Mouse (Mus musculus) thymus, postnatal 0 days (tissue): ENCODE data around the gene Kank3. TPM values are rescaled to one million over a fixed set of nuclear protein-coding genes. Genes with fewer than 3 reads are reported as not detected.
"Not testable (repeated sequence)": the region's sequence is repeated elsewhere in the genome, so short reads cannot be mapped to it uniquely, and the experiment has no call there.

Experiments
- DNase-seq: peaks from one replicate; pipeline ENCODE4 v3.0.0-alpha.2; 2015; ENCODE audit warnings: low spot score
- polyA plus RNA-seq: library from polyadenylated mRNA; unstranded; fragments of >200 nt; fragmentation: Nextera tagmentation; extraction: Ambion mirVana; gene quantifications from 2 replicates; pipeline ENCODE4 v1.2.1, GENCODE M21; 2015

The Kank3 gene
- polyA plus RNA-seq, 1 experiment from 2014 or later = 22.0 TPM

DNA sequence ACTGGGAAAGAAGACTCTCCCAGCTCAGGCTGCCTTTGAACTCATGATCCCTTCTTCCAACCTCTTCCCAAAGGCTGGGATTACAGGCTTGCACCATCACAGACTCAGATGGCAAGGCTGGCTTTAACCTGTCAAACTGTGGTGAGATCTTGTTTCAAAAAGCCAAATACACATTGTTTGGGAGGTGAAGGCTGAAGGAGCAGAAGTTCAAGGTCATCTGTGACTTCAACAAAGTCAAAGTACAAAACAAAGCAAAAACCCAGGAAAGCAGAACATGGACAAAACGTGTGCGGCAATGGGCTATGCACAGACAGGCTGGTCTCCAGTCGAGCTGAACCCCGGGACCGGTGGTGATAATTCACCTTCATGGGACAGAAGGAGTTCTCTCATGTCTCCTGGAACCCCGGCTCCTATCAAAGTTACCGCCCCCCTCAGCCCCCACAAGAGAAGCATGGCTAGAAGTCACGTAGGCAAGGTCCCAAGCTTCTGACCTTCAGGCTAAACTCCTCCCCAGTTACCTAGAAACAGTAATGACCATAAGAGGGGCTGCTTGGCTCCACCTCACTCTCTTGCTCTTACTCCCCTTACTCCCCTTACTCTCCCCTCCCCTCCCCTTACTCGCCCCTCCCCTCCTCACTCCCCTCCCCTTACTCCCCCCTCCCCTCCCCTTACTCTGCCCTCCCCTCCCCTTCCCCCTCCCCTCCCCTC lies 3.0 kb upstream of the Kank3 start:
- no peak for DNase-seq

DNA sequence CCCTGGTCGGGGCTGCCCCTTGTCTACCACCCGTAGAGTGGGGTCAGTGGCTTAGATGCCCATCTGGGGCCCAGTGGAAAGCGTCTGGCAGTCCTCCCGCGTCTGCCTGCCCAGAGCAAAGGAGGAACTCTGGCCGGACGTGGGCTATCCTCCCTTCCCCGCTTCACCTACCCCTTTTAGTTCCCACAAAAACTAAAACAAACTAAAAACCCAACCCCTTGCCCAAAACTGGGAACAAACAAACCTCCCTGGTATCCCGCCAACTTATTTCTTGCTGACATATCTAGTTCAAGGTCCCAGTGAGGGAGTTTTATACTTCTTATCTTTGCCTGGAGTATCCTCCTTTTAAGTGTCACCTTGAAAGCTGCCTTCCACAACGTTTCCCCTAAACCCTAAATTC lies 2.1 kb upstream of the Kank3 start:
- DNase-seq = no peak

DNA sequence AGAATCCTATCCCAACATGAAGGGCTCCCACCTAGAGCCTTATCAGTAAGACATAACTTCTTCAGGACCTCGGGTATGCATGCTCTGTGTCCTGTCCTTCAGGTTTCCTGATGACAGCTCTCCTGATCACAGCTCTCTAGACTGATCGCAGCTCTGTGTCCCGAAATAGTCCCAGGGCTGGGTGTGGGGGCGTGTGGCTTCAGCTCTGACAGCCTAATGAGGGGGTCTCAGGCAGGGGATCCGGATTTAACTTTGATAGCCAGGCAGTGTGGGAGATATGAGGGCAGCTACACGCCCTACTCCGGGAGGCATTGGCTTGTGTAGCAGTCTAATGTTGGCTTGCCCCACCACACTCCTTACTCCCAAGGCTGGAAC lies 810 bp downstream of the Kank3 start:
- no peak for DNase-seq

DNA sequence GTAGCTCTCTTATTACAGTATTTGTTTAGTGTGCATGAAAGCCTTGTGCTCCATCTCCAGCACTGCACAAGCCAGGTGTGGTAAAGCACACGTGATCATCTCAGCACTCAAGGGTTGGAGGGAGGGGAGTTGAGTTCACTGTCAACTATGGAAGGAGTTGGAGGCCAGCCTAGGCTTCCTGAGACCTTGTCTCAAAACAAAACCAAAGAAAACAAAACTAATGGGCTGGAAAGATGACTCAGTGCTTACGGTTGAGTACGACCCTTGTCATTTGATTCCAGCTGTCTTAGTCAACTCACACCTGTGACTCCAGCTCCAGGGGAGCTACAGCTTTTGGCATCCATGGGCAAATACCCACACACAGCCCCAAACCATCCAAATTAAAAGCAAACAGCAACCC lies 2.2 kb downstream of the Kank3 start:
- no peak for DNase-seq

DNA sequence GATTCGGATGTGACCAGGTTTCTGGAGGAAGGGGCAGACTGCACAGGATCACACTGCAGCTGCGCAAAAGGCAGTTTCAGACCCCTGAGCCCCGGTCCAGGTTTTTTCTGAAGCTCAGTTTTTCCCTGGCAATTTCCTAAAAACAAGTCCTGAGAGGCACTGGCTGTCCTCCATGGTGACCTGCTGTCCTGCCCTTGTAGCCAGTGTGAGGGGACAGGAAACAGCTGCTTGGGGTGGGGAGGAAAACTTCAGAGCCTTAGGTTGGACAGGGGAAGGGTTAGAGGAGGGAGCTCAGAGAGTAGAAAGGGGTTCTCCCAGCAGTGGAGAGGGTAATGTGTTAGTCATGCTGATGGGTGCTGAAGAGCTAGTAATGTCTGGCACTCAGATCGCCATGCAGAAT lies 2.7 kb downstream of the Kank3 start:
- no peak for DNase-seq

DNA sequence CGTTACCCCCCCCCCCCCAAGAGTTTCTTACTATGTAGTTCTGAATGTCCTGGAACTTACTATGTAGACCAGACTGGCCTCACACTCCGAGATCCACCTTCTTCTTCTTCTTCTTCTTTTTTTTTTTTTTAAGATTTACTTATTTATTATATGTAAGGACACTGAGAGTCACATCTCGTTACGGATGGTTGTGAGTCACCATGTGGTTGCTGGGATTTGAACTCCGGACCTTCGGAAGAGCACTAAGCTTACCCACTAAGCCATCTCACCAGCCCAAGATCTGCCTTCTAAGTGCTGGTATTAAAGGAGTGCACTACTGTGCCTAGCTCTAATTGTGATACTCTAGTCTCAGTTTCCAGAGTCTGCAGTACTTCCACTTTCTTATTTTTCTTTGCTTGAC lies 5.1 kb downstream of the Kank3 start:
- no peak for DNase-seq

DNA sequence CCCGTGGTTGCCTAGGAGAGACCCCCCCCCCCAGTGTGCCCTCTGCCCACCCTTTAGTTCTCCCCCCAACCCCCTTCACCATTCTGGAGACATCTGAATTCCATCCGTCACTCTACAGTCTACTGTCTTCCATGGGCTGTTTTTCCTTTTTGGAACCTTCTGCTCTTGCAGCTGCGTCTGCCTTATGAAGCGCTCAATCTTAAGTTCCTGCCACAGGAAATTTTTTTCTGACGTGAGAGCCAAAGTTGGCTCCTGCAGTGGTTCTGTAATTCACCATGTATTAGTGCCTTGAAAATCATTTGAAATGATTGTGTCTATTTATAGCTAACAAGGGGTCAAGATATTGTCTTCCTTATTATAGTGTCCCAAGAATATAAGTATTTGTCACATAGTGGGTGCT lies 6.3 kb downstream of the Kank3 start:
- no peak for DNase-seq

DNA sequence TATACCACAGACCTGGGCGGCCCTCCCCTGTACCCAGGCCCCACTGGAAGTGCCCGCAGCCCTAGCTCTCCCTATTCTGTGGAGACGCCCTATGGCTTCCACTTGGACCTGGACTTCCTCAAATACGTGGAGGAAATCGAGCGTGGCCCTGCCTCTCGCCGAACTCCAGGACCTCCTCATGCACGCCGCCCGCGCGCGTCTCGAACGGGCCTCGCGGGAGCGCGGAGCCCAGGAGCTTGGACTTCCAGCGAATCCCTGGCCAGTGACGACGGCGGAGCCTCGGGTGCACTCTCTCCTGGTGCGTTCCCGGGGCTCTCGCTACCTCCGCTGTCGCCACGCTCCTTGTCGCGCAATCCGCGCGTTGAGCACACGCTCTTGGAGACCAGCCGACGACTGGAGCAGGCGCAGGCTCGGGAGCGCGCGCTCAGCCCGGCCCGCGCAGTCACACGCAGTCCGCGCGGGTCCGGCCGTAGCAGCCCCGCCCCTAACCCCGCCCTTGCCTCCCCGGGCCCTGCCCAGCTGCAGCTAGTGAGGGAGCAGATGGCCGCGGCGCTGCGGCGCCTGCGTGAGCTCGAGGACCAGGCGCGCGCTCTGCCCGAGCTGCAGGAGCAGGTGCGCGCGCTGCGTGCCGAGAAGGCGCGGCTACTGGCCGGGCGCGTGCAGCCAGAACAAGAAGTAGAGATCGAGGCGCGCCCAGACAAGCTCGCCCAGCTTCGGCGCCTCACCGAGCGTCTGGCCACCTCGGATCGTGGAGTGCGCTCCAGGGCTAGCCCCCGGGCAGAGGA lies 7.1 kb downstream of the Kank3 start:
- peak; percentile 91 for DNase-seq

DNA sequence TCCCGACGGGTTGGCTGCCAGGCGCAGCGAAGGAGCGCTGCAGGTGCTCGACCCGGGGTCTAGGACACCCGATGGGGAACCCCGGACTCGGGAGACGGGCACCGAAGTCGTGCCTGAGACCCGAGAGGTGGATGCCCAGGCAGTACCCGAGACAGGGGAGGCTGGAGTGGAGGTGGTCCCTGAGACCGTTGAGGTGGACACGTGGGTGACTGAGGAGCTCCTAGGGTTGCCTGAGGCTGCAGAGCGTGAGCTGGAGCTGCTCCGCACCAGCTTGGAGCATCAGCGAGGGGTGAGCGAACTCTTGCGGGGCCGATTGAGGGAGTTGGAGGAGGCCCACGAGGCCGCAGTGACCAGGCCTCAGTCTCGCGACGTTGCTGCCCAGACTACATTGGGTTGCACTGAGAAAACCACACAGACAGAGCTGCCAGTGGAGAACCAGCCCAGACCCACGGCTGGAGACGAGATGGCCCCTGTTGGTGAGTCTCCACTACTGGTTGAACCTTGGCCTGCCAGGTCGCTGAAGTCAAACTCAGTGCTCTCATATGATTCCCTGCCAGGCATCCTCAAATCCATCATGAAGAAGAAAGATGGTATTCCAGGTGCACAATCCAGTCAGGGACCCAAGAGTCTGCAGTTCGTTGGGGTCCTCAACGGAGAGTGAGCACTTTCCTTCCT lies 7.8 kb downstream of the Kank3 start:
- DNase-seq = no peak

DNA sequence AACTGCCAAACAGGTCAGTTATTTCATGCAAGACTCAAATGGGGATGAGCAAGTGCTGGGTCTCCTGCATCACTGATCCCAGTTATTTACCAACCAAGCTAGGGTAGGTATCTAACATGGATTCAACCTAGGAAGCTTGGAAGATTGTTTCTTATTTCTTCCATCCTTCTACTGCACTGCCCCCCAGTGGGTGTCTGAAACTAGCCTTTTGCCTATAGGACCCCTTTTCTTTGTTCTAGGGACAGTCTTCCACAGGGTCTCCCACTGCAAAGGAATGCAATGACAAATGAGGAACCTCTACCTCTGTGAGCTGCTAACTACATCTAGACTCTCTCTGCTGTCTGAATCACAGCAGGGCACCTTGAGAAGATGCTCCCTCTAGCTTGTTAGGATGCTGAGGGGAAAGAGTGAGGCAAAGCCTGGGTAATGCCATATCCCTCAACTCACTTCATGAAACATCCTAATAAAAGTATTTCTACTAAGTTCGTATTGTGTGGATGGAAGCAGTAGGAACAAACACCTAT lies 12.2 kb downstream of the Kank3 start:
- no peak for DNase-seq

DNA sequence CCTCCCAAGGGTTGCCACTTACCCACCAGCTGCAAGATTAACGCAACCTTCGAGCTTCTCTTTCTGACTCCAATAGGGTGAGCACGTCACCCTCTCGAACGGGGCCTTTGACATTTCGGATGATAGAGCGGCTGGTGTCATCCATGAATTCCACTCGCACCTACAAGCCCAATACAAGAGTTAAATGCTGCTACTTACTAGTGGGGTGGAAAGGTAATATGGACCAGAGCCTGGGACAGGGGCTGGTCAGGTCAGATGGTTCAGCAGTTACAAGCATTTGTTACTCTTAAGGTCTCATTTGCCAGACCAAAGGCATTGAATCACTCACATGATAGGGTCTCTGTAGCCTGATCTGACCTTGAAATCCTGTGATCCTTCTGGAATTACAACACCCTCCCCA lies 12.9 kb downstream of the Kank3 start:
- DNase-seq = not testable (repeated sequence)

DNA sequence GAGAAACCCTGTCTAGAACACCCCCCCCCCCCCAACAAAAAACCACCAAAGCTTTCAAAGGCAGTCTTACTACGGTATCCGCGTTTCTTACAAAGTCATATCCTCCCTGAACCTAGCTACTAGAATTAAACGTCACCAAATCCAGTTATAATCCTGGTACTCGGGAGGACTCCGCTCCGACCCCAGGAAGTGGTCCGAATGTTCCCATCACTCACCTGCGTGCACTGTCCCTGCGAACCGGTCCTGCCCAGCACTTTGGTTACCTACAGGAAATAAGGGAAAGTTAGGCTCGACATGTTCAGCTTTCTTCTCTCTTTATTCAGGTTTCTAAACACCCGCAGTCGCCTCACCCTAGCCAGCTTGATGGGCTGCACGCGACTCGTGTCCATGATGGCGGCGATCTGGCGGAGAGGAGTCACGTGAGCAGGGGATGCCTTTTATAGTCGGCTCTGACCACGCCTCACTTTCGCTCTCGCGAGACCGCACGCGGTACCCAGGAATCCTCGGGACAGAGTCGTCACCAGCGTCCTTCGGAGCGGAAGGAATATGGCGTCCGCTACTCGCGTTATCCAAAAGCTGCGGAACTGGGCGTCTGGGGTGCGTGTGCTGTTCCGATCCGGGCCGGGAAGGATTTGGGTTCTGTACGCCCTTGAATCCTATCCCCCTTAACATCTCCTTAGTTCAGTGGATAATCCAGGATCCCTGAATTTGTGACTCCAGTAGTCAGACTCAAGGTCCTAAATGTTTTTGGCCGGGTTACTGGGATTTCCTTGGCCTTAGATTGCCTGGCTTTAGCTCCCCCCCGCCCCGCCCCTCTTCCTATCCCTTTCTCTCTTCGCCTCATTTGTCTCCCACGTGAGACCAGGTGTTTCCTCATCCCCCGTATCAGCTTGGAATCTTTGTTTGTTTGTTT lies 14.0 kb downstream of the Kank3 start, which contains the start of the genes Rps28 and Ndufa7:
TSS of gene Rps28 (minus strand) at position 479 of the 913 bp plus-strand sequence.
TSS of gene Ndufa7 (plus strand) at position 489 of the 913 bp plus-strand sequence.
- peak; percentile 98 for DNase-seq

DNA sequence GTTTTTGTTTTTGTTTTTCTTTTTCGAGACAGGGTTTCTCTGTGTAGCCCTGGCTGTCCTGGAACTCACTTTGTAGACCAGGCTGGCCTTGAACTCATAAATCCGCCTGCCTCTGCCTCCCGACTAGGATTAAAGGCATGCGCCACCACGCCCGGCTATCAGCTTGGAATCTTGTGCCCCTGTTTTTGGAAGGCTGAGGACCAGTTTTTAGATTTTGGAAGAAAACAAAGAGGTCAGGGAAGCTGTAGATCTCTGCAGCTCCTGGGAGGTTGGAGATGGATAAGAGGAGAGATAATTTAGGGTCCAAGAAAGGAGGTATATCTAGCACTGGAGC lies 14.6 kb downstream of the Kank3 start:
- DNase-seq = not testable (repeated sequence)

DNA sequence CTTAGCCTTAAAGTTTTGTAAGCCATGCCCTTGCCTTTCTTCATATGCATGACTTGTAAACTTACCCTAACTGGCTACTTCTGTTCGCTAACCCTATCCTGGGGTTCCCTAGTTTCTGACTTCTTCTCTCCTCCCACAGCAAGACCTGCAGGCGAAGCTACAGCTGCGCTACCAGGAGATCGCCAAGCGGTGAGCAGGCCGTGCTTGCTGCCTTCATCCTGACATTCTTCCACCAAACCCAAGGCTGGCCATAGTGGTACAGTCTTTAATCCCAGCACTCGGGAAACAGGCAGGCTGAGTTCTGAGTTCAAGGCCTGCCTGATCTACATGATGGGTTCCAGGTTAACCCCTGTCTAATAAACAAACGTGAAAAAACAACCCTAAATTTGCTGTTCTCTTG lies 15.1 kb downstream of the Kank3 start:
- no peak for DNase-seq

DNA sequence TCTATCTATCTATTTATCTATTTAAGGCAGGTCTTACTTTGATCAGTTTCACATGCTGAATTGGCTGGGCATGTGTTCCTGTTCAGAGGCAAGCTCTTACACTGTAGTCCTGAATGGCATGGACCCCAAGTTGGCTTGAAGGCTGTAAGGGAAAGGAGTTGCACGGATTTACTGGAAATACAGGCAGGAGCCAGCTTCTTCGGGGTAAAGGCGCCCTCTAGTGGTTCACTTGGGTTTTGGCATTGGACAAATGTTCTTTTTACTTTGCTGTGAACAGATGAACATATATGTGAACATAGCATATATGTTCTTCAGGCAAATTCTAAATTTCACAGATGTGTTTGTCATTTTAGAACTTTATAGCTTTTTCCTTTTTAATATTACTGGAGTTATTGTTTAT lies 16.5 kb downstream of the Kank3 start:
- peak; percentile 82 for DNase-seq

DNA sequence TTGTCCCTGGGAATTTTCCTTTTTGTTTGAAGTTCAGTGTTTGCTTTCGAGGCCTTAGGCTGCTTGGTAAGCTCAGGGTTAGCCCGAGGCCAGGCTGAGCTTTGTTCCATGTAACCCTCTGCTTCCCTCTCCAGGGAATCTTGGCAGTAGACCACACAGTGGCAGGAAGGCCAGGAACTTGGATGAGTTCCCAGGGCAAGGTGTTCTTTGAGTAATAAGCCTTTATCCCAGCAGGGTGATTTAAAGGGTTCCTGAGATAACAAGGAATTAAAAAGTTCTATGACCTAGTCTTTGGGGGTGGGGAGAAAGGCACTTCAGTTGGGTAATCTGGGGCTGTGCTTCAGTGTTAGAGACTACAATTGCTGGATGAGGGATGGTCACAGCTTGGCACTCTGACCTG lies 18.6 kb downstream of the Kank3 start:
- DNase-seq = no peak

DNA sequence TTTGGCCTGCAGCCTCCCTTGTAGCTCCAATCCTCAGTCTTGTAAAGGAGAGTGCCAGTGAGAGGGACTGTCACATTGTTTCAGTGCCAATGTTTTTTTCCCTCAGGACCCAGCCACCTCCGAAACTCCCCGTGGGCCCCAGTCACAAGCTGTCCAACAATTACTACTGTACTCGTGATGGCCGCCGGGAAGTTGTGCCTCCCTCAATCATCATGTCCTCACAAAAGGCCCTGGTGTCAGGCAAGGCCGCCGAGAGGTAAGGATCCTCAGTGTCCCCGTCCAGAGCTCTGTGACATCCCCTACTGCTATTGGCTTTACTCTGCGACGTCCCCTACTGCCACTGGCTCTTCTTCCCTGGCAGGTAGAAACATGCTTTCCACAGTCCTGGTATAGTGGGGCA lies 19.2 kb downstream of the Kank3 start:
- no peak for DNase-seq

DNA sequence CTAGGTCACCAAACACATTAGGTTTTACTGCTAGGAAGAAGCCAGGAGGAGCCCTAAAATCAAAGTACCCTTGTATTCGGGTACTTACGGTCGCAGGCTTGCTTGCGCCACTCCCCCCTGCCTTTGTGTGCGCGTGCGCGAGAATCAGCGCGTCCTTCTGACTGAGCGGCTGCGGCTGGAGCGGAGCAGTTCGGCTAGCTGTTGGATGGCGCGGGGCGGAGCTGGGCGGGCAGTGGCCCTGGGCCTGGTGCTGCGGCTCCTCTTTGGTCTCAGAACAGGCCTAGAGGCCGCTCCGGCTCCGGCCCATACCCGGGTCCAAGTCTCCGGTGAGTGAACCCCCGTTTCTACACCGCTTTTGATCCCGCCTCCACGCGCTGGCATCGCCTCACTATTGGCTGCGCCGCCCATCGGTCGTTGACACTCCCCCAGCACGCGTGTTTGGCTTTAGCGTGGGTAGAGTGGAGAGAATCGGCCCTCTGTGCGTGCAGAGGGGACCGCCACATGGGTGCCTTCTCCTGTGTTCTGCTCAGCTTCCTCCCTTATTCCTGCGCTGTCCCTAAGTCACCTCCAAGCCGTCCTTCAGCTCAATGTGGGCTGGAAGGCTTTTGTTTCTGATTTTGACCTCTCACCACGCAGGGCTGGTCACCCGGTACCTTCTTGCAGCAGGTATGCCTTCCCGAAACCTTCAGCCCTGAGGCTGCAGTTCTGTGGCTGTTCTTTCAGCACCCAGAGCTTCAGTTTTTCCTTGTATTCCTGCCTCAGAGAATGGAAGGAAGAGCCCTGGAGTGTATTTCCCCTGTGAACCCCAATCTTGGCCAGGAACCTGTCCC lies 32.9 kb downstream of the Kank3 start, which contains the start of gene Cd320:
TSS of gene Cd320 (plus strand) at position 126 of the 830 bp plus-strand sequence.
- DNase-seq = peak; percentile 91

DNA sequence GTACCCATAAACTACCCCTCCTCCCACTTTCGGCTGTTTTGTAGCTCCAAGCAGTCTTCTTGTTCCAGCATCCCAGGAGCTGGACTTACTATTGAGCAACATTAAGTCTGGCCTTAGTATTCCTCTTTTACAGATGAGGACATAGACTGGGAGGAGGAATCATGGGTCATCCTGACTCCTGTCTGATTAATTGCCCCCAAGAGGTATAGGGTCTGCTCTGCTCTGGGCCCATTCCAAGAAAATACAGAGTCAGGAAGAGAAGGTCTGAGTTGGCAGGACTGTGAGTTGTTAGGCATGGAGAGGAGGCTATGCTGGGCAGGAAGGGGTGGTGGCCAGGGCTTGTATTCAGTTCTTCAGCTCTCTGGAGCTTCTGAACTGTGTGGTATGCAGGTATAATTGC lies 33.9 kb downstream of the Kank3 start:
- no peak for DNase-seq

DNA sequence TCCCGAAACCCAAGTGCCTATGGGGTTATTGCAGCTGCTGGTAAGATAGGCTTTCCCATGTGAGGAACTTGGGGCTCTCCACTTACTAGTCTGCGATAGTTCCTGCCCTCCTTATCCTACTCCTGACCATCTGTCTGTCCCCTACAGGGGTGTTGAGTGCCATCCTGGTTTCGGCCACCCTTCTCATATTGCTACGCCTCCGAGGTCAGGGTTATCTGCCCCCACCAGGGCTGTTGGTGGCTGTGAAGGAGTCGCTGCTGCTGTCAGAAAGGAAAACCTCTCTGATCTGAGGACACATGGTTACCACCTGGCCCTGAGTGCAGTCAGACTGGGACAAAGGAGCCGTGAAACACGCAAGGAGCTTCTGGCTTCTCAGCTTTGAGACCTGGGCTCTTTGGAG lies 37.8 kb downstream of the Kank3 start:
- no peak for DNase-seq
